Comparison of ENCODE assay signal across 12 mouse cellular contexts in genomic region chr5:30456056-30456455, GRCm38 (mm10). TPM values are rescaled to one million over a fixed set of nuclear protein-coding genes. Genes with fewer than 3 reads are reported as not detected.
DNase-seq lines count a peak whose midpoint lies in the region; ATAC-seq and TF ChIP-seq lines count a peak whose summit lies in the region.
"Had no signal": no experiment of that assay in that cellular context is flagged by ENCODE, and none has a peak within 500 bp of the region (broad histone marks: within the 10 kb centered on the region; RNA-seq: fewer than 3 reads in every experiment).

No protein-coding gene starts in this region.

- no peak overlapping the region for H3K27ac ChIP-seq in cerebellum, adult 2 months (ENCODE audit: insufficient read depth, low read length)
- H3K27ac ChIP-seq in kidney, embryonic 15.5 days, result no peak overlapping the region
- H3K27ac ChIP-seq in midbrain, embryonic 11.5 days (ENCODE audit: low read depth, low read length), result no peak overlapping the region

- no peak overlapping the region for H3K4me3 ChIP-seq in cerebellum, adult 2 months (replicated peaks; ENCODE audit: insufficient read depth, low read depth, low read length)
- no peak overlapping the region for H3K4me3 ChIP-seq in kidney, embryonic 15.5 days (replicated peaks)
- H3K4me3 ChIP-seq in lung, adult 2 months (replicated peaks; ENCODE audit: extremely low read depth, low read depth, low read length), result no peak overlapping the region
- no peak overlapping the region for H3K4me3 ChIP-seq in midbrain, embryonic 11.5 days (ENCODE audit: low read depth, low read length)
- H3K4me3 ChIP-seq: myocyte had no signal

- ATAC-seq in kidney, embryonic 15.5 days (replicated peaks; ENCODE audit: low FRiP score), result no peak
- no peak for ATAC-seq in midbrain, embryonic 11.5 days (ENCODE audit: low FRiP score)

- H3K9me3 ChIP-seq in kidney, embryonic 15.5 days (replicated peaks), result no peaks in the 10 kb centered on the region
- H3K9me3 ChIP-seq in midbrain, embryonic 11.5 days (ENCODE audit: control insufficient read depth, low read length), result no peaks in the 10 kb centered on the region

- WGBS in cerebellum, adult 2 months, result 34% methylated on average over 6 of the region's 6 CpGs
- WGBS in kidney, embryonic 15.5 days, result 57% methylated on average over 6 of the region's 6 CpGs
- WGBS in lung, adult 2 months, result 37% methylated on average over 6 of the region's 6 CpGs
- 64% methylated on average over 6 of the region's 6 CpGs for WGBS in midbrain, embryonic 11.5 days

- DNase-seq in cerebellum, postnatal 10 days, result peak; percentile 63 to 66
- DNase-seq in cerebellum, adult 2 months, result no peak
- peak; percentile 21 for DNase-seq in kidney, adult 18-20 months
- no peak for DNase-seq in lung, adult 2 months
- no peak for DNase-seq in lung, postnatal 25 days (ENCODE audit: low spot score)
- DNase-seq in embryo, embryonic 11 days, result peak; percentile 22
- DNase-seq in midbrain, embryonic 11.5 days (ENCODE audit: low spot score, missing footprints), result no peak
- DNase-seq: heart, adult 11 months; thymus, postnatal 25 days had no signal

- no peaks in the 10 kb centered on the region for H3K27me3 ChIP-seq in cerebellum, adult 2 months (ENCODE audit: control insufficient read depth, insufficient read depth, low read length)
- peaks cover under 1% of the 10 kb centered on the region; the same call in 1 of the 2 replicates for H3K27me3 ChIP-seq in kidney, embryonic 15.5 days
- no peaks in the 10 kb centered on the region for H3K27me3 ChIP-seq in midbrain, embryonic 11.5 days (ENCODE audit: control insufficient read depth, insufficient read depth, low read length)

- no peak overlapping the region for H3K4me2 ChIP-seq in kidney, embryonic 15.5 days
- no peak overlapping the region for H3K4me2 ChIP-seq in midbrain, embryonic 11.5 days

- H3K4me1 ChIP-seq in cerebellum, adult 2 months (ENCODE audit: control insufficient read depth, insufficient read depth, low read length), result 0 out of 2 replicates have a peak, but pooled peaks cover 2% of the 10 kb centered on the region
- H3K4me1 ChIP-seq in kidney, embryonic 15.5 days, result no peaks in the 10 kb centered on the region
- no peaks in the 10 kb centered on the region for H3K4me1 ChIP-seq in lung, adult 2 months (ENCODE audit: control insufficient read depth, insufficient read depth, low read length)
- no peaks in the 10 kb centered on the region for H3K4me1 ChIP-seq in midbrain, embryonic 11.5 days (ENCODE audit: control insufficient read depth, insufficient read depth, low read length)

- TF ChIP-seq POLR2A in cerebellum, adult 2 months (IDR thresholded peaks at IDR 0.05; ENCODE audit: borderline replicate concordance, insufficient read depth, low read length), result no peak
- no peak for TF ChIP-seq POLR2A in lung, adult 2 months (IDR thresholded peaks at IDR 0.05; ENCODE audit: borderline replicate concordance, extremely low read depth, low read depth, low read length)

- TF ChIP-seq CTCF in cerebellum, adult 2 months (IDR thresholded peaks at IDR 0.05; ENCODE audit: borderline replicate concordance, insufficient read depth, low read depth, low read length), result no peak
- TF ChIP-seq CTCF in lung, adult 2 months (IDR thresholded peaks at IDR 0.05; ENCODE audit: insufficient read depth, low read length), result 0 out of 2 replicates have a peak, but pooled peaks have one; percentile 6

- H3K9ac ChIP-seq in kidney, embryonic 15.5 days, result no peak overlapping the region
- H3K9ac ChIP-seq in midbrain, embryonic 11.5 days (ENCODE audit: low read length), result no peak overlapping the region

- no peaks in the 10 kb centered on the region for H3K36me3 ChIP-seq in kidney, embryonic 15.5 days
- no peaks in the 10 kb centered on the region for H3K36me3 ChIP-seq in midbrain, embryonic 11.5 days (ENCODE audit: control insufficient read depth, insufficient read depth, low read length)

RNA-seq across cellular contexts. Expression of gene Otof, which starts 5.7 kb away (rescaled TPM):
- polyA plus RNA-seq in cerebellum, adult 2 months (2012; rRNA removed), result 2.6 and 3.1 TPM in 2 replicates
- 0.09 and 0.17 TPM in 2 replicates for polyA plus RNA-seq in kidney, embryonic 15.5 days (2015; fragmentation: Nextera tagmentation; extraction: Ambion mirVana)
- polyA plus RNA-seq in lung, adult 2 months (2012; rRNA removed), result 0.26 TPM in 2 replicates
- polyA plus RNA-seq in midbrain, embryonic 11.5 days (2014; fragmentation: Nextera tagmentation; extraction: Ambion mirVana), result 0.25 and 0.59 TPM in 2 replicates
- polyA plus RNA-seq: myocyte had no signal

RNA-seq across cellular contexts. Expression of gene 1700001C02Rik, which starts 9.8 kb away (rescaled TPM):
- polyA plus RNA-seq in cerebellum, adult 2 months (2012; rRNA removed), result 0.52 and 1.7 TPM in 2 replicates
- polyA plus RNA-seq in kidney, embryonic 15.5 days (2015; fragmentation: Nextera tagmentation; extraction: Ambion mirVana), result not detected in 2 replicates
- polyA plus RNA-seq in lung, adult 2 months (2012; rRNA removed), result 24.4 and 25.3 TPM in 2 replicates
- polyA plus RNA-seq in midbrain, embryonic 11.5 days (2014; fragmentation: Nextera tagmentation; extraction: Ambion mirVana), result not detected in 2 replicates
- polyA plus RNA-seq: forebrain, embryonic 11.5 days; myocyte had no signal

Comparison
In these comparisons a context has a peak if more than half of its experiments do, and no peak if none do; other contexts are left out.
1. DNase-seq: peak in cerebellum, postnatal 10 days (2 of 2), kidney, adult 18-20 months (single experiment) and embryo, embryonic 11 days (single experiment); none in cerebellum, adult 2 months (0 of 2), lung, adult 2 months (single experiment), lung, postnatal 25 days (single experiment) and midbrain, embryonic 11.5 days (single experiment).